Mouse (Mus musculus) kidney, adult 2 months (tissue): Measurements from ENCODE around the gene Olfr735.

Experiments used
- CTCF ChIP-seq: fragments of 200-500 bp; conservative IDR thresholded peaks from 2 replicates; pipeline ENCODE4 v1.5.1; 2011; ENCODE audit warnings: low read depth, mild to moderate bottlenecking, control low read depth, low read length, moderate library complexity, mixed read lengths; ENCODE audit not compliant: insufficient read depth, insufficient read length
- POLR2A ChIP-seq: fragments of 200-500 bp; IDR thresholded peaks from one replicate; pipeline ENCODE4 v1.6.1; 2011; ENCODE audit warnings: low read depth, low read length, control low read depth

GRCm38 (mm10) chr14:50380863-50381262 is 32.2 kb upstream of the Olfr735 start, which contains the start of gene Olfr736:
- TF ChIP-seq CTCF = no peak
- TF ChIP-seq POLR2A = no peak
